Mouse (Mus musculus) embryonic fibroblast, embryonic 13.5 days (primary cell): ENCODE results near the gene Slit1.

Experiments
- CTCF ChIP-seq: IDR thresholded peaks from 2 replicates; pipeline ENCODE4 v1.5.1; 2011; ENCODE audit warnings: mild to moderate bottlenecking, control low read depth, low read length, moderate library complexity, borderline replicate concordance; ENCODE audit not compliant: insufficient read depth
- POLR2A ChIP-seq: IDR thresholded peaks from 2 replicates; pipeline ENCODE4 v1.6.1; 2011; ENCODE audit warnings: low read depth, mild to moderate bottlenecking, control low read depth, low read length, moderate library complexity

GRCm38 (mm10) chr19:41615606-41616224 is 127.8 kb downstream of the Slit1 start:
- TF ChIP-seq CTCF (no peak), POLR2A (no peak)
